25 mouse cellular contexts compared by ENCODE assay signal in the genomic region with DNA sequence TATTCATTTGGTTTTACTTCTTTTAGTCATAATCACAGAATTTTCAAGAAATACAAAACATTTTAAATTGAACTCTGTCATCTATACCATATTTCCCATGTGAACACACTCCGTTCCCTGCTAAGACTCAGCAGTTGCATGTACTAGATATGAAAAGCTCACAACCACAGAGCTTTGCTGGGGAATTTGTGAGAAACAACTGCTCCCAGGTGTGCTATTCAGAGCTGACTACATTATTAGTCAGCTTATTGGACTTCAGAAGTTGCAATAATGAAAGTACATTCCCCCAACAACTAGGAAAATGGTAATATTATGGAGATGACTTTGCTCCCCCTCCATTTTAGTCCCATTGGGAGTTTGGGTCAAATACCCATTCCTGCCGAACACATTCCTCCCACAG.
DNase-seq lines count a peak whose midpoint lies in the region; ATAC-seq and TF ChIP-seq lines count a peak whose summit lies in the region.
"Had no signal": no experiment of that assay in that cellular context is flagged by ENCODE, and none has a peak within 500 bp of the region (broad histone marks: within the 10 kb centered on the region; RNA-seq: fewer than 3 reads in every experiment).

No protein-coding gene starts in this region.

- TF ChIP-seq CTCF in midbrain, postnatal 0 days (IDR thresholded peaks at IDR 0.05): no peak
- TF ChIP-seq CTCF in CH12.LX (conservative IDR thresholded peaks at IDR 0.05 in 1 of 2, IDR thresholded peaks at IDR 0.05 in 1 of 2; ENCODE audit: low read depth in 2 of 2, low read length in 2 of 2): no peak

- H3K4me2 ChIP-seq in midbrain, postnatal 0 days (ENCODE audit: low read depth, low read length, poor library complexity, severe bottlenecking): no peak overlapping the region
- H3K4me2 ChIP-seq in midbrain, embryonic 16.5 days (ENCODE audit: low read length): no peak overlapping the region
- H3K4me2 ChIP-seq in CH12.LX (ENCODE audit: insufficient read depth, low read depth, poor library complexity, severe bottlenecking): peak overlapping the region; percentile 29; the same call in 1 of the 2 replicates
- H3K4me2 ChIP-seq: embryonic facial prominence, embryonic 13.5 days; embryonic facial prominence, embryonic 15.5 days; forebrain, embryonic 12.5 days had no signal

- no peaks in the 10 kb centered on the region for H3K36me3 ChIP-seq in midbrain, postnatal 0 days (ENCODE audit: insufficient read depth, low read length)
- no peaks in the 10 kb centered on the region for H3K36me3 ChIP-seq in midbrain, embryonic 16.5 days (ENCODE audit: control insufficient read depth, insufficient read depth, low read length)
- H3K36me3 ChIP-seq in CH12.LX (replicated peaks in 1 of 2; ENCODE audit: control insufficient read depth in 1 of 2, insufficient read depth in 1 of 2, low read length in 1 of 2): no peaks in the 10 kb centered on the region
- H3K36me3 ChIP-seq: embryonic facial prominence, embryonic 13.5 days; embryonic facial prominence, embryonic 15.5 days; forebrain, embryonic 10.5 days; forebrain, embryonic 12.5 days; G1E had no signal

- peak; percentile 18 for DNase-seq in midbrain, postnatal 0 days (ENCODE audit: low spot score)
- peak; percentile 65 for DNase-seq in CH12.LX (ENCODE audit: extremely low read depth)
- peak; percentile 2 for DNase-seq in brain, adult 2 months (ENCODE audit: low read depth, low spot score)
- DNase-seq in kidney, postnatal 4 days: no peak
- DNase-seq: adrenal gland, adult 8-10 months; adrenal gland, postnatal 14 days; adrenal gland, postnatal 36 days; cerebellum, adult 11 months; cerebellum, adult 18-20 months; cerebellum, adult 8-10 months; cerebellum, adult 9-11 months; cerebellum, postnatal 14 days; cerebellum, postnatal 36 days; embryo, embryonic 11 days had no signal

- no peaks in the 10 kb centered on the region for H3K4me1 ChIP-seq in midbrain, postnatal 0 days (ENCODE audit: insufficient read depth, low read length)
- no peaks in the 10 kb centered on the region for H3K4me1 ChIP-seq in midbrain, embryonic 16.5 days (ENCODE audit: control insufficient read depth, insufficient read depth, low read length)
- H3K4me1 ChIP-seq in CH12.LX (ENCODE audit: control insufficient read depth in 1 of 2, insufficient read depth in 2 of 2): peaks cover 0 to 14% of the 10 kb centered on the region in 2 experiments; a peak in 1 of 4 replicates
- H3K4me1 ChIP-seq: embryonic facial prominence, embryonic 13.5 days; embryonic facial prominence, embryonic 15.5 days; forebrain, embryonic 10.5 days; forebrain, embryonic 12.5 days had no signal

- TF ChIP-seq POLR2A in CH12.LX (IDR thresholded peaks at IDR 0.05; ENCODE audit: low read depth, low read length): no peak

- H3K9ac ChIP-seq in midbrain, postnatal 0 days (replicated peaks; ENCODE audit: low read length, poor library complexity, severe bottlenecking): no peak overlapping the region
- H3K9ac ChIP-seq in midbrain, embryonic 16.5 days (ENCODE audit: low read depth, low read length): no peak overlapping the region
- no peak overlapping the region for H3K9ac ChIP-seq in CH12.LX (ENCODE audit: insufficient read depth, low read depth)
- H3K9ac ChIP-seq: embryonic facial prominence, embryonic 13.5 days; embryonic facial prominence, embryonic 15.5 days; forebrain, embryonic 12.5 days had no signal

- no peak overlapping the region for H3K27ac ChIP-seq in midbrain, postnatal 0 days (ENCODE audit: low read depth, low read length)
- H3K27ac ChIP-seq in midbrain, embryonic 16.5 days (ENCODE audit: low read length): no peak overlapping the region
- H3K27ac ChIP-seq in CH12.LX (ENCODE audit: insufficient read depth, low read depth): peak overlapping the region; percentile 58; the same call in 1 of the 2 replicates
- H3K27ac ChIP-seq: embryonic facial prominence, embryonic 13.5 days; embryonic facial prominence, embryonic 15.5 days; forebrain, embryonic 10.5 days; forebrain, embryonic 12.5 days had no signal

- no peaks in the 10 kb centered on the region for H3K79me2 ChIP-seq in CH12.LX (replicated peaks; ENCODE audit: control insufficient read depth, extremely low read depth, insufficient read depth, poor library complexity, severe bottlenecking)

- TF ChIP-seq RAD21 in CH12.LX (IDR thresholded peaks at IDR 0.05; ENCODE audit: low read depth, low read length): no peak

- peak; percentile 59; the same call in 1 of the 2 replicates for TF ChIP-seq EP300 in CH12.LX (IDR thresholded peaks at IDR 0.05; ENCODE audit: low read length)

- in situ Hi-C loops in CH12.LX (cut with MboI; ENCODE audit: low pct_ligation_motif_present, low pct_unique_long_range_greater_than_20kb, low sequenced_read_pairs): no loop called here

- no peaks in the 10 kb centered on the region for H3K9me3 ChIP-seq in midbrain, postnatal 0 days (ENCODE audit: low read length)
- H3K9me3 ChIP-seq in midbrain, embryonic 16.5 days (replicated peaks; ENCODE audit: control insufficient read depth, low read length, poor library complexity, severe bottlenecking): no peaks in the 10 kb centered on the region
- H3K9me3 ChIP-seq in CH12.LX (replicated peaks; ENCODE audit: low read length): no peaks in the 10 kb centered on the region
- H3K9me3 ChIP-seq: embryonic facial prominence, embryonic 13.5 days; embryonic facial prominence, embryonic 15.5 days; forebrain, embryonic 10.5 days; forebrain, embryonic 12.5 days; G1E had no signal

- WGBS in midbrain, postnatal 0 days: 70% methylated on average over 2 of the region's 2 CpGs
- 77% methylated on average over 2 of the region's 2 CpGs for WGBS in midbrain, embryonic 16.5 days

- H3K4me3 ChIP-seq in midbrain, postnatal 0 days (ENCODE audit: low read depth, low read length): no peak overlapping the region
- no peak overlapping the region for H3K4me3 ChIP-seq in midbrain, embryonic 16.5 days (ENCODE audit: low read depth, low read length)
- no peak overlapping the region for H3K4me3 ChIP-seq in CH12.LX (replicated peaks in 1 of 3; ENCODE audit: low read depth in 2 of 3, low read length in 2 of 3, poor library complexity in 1 of 3)
- H3K4me3 ChIP-seq: embryonic facial prominence, embryonic 13.5 days; embryonic facial prominence, embryonic 15.5 days; erythroblast, embryonic 14.5 days; forebrain, embryonic 10.5 days; forebrain, embryonic 12.5 days had no signal

- ATAC-seq in midbrain, postnatal 0 days (ENCODE audit: low FRiP score): no peak
- ATAC-seq in midbrain, embryonic 16.5 days: no peak
- ATAC-seq: activated CD4-positive, CD25-positive, alpha-beta regulatory T cell, adult 4 months; forebrain, embryonic 14.5 days; forebrain, embryonic 16.5 days; Patski had no signal

- no peaks in the 10 kb centered on the region for H3K27me3 ChIP-seq in midbrain, postnatal 0 days (ENCODE audit: insufficient read depth, low read length)
- H3K27me3 ChIP-seq in midbrain, embryonic 16.5 days (ENCODE audit: control insufficient read depth, insufficient read depth, low read depth, low read length): no peaks in the 10 kb centered on the region
- H3K27me3 ChIP-seq in CH12.LX (replicated peaks): no peaks in the 10 kb centered on the region
- H3K27me3 ChIP-seq: embryonic facial prominence, embryonic 13.5 days; embryonic facial prominence, embryonic 15.5 days; forebrain, embryonic 12.5 days had no signal

- dilution Hi-C loops in CH12.LX (cut with MboI; ENCODE audit: extremely low pct_ligation_motif_present, extremely low pct_unique_long_range_greater_than_20kb, low sequenced_read_pairs): no loop called here

TF ChIP-seq in CH12.LX, 34 proteins besides CTCF, POLR2A, EP300 and RAD21:
- TF ChIP-seq JUND (conservative IDR thresholded peaks at IDR 0.05; ENCODE audit: low read depth, low read length) (0 out of 2 replicates have a peak, but pooled peaks have one; percentile 19), TCF12 (IDR thresholded peaks at IDR 0.05; ENCODE audit: low read depth, low read length) (peak; percentile 43; the same call in 1 of the 2 replicates), IRF4 (IDR thresholded peaks at IDR 0.05; ENCODE audit: low read depth, low read length) (peak; percentile 45; the same call in 1 of the 2 replicates), TBP (conservative IDR thresholded peaks at IDR 0.05; ENCODE audit: low read depth, low read length) (no peak), MEF2A (IDR thresholded peaks at IDR 0.05; ENCODE audit: borderline replicate concordance, low read depth, low read length) (peak; percentile 10; the same call in 1 of the 2 replicates), CHD2 (IDR thresholded peaks at IDR 0.05; ENCODE audit: low read length) (no peak), HCFC1 (IDR thresholded peaks at IDR 0.05; ENCODE audit: low read depth, low read length) (no peak), ETS1 (conservative IDR thresholded peaks at IDR 0.05; ENCODE audit: low read depth, low read length) (0 out of 2 replicates have a peak, but pooled peaks have one; percentile 60)
TF ChIP-seq in CH12.LX: peak in this region for 5.

Comparison
In these comparisons a context has a peak if more than half of its experiments do, and no peak if none do; other contexts are left out.
1. DNase-seq: peak in midbrain, postnatal 0 days (single experiment), CH12.LX (single experiment) and brain, adult 2 months (single experiment); none in kidney, postnatal 4 days (0 of 2).